Mouse (Mus musculus) thymus, postnatal 4 days (tissue): ENCODE results near the gene Ntmt1.
A peak's percentile ranks its signal among the peaks of the same experiment; 100 is the strongest.

Experiments used
- DNase-seq: peaks from one replicate; pipeline ENCODE4 v3.0.0; 2021

Gene Ntmt1

GRCm38 (mm10) chr2:30826825-30827748 lies 19.5 kb downstream of the Ntmt1 start:
- DNase-seq: peak; percentile 72

DNA sequence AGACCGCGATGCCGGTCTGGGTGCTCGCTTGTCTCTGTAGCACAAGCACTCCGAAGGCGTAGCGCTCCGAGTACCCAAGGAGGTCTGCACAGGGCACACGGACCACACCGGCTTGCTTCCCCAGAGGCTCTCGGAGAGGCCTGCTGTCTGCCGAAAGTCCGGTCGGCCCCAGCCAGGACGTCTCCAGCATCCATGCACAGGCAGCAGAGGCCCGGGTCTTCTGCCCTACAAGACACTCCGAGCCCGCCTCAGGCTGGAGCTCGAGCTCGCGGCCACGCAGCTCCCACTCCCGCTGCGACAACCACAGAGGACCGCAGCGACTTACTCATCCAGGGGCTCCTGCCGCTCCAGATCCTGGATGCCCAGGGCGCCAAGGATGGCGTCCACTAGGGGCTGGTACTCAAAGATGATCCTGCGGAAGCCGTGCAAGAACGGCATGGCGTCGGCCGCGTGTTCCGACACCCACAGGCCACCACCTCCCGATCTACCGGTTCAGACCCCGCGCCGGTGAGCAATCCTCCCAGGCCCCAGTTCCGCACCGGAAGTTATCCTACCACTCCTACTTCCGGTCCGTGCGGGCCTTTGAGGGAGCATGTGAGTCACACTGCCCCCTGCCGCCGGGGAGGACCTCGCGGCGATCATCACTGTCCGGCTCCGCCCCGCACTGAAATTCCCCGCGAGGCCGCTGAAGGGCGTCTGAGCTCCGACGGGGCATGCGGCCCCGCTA lies 20.3 kb downstream of the Ntmt1 start:
- peak; percentile 98 for DNase-seq

- DNase-seq: peak; percentile 77
Measured at GRCm38 (mm10) chr2:30829315-30829714, 21.7 kb downstream of the Ntmt1 start.

DNA sequence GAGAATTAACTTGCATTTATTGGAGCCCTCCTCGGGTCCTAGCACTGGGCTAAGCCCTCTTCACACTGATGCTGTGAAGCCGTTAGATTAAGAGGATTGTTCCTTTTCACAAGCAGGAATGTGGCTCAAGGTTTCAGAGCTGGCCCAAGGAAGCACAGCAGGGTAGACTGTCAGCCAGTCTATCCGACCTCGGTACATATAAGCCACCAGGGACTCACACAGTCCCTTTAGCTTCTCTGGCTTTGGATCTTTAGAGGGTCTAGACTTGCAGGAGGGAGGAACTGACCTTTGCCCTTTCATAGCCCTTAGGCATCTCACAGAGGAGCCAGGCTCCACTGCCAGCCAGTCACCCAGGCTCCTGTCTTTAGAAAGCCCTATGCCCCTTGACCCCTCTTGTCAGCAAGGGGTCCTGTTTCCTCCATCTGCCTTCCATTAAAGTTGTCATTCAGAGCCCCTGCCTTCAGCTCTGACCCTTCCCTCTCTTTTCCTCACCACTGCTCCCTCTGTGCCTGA lies 22.7 kb downstream of the Ntmt1 start, which contains the start of gene Asb6:
Gene Asb6 (minus strand): TSS at position 51 of the 513 bp plus-strand sequence.
- DNase-seq: no peak

GRCm38 (mm10) chr2:30833644-30834043 lies 26.0 kb downstream of the Ntmt1 start:
- DNase-seq: no peak

DNA sequence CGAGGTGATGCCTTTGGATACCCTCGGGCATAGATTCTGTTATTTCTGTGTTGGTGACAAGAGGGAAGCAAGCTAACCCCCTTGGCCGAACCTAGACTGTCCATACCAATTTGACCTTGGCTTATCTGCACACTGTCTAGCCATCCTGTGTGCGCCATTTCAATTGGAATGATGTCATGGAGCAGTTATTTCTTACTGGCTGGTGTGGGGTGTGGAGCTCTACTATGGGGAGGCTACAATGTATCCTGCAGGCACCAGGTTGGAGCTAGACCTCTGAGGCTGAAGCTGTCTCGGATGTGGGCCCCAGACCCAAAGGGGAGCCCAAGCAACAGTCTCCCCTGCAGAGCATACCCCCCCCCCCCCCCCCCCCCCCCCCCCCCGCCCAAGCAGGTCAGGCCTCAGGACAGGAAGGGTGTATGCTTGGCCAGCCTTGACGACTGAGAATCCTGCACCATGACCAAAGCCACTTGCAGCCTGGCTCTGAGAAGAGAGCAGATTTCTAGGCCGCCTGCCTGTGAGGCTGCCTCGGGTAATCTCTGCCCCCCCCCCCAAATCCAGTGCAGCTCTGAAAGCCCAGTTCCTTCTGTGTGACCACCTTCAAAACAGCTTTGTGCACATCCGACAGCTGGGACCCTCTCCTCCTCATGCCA lies 26.9 kb downstream of the Ntmt1 start, which contains the start of gene Prrx2:
Gene Prrx2 (plus strand): TSS at position 600 of the 650 bp plus-strand sequence.
- no peak for DNase-seq

GRCm38 (mm10) chr2:30836238-30836990 lies 28.8 kb downstream of the Ntmt1 start:
- DNase-seq: no peak

DNA sequence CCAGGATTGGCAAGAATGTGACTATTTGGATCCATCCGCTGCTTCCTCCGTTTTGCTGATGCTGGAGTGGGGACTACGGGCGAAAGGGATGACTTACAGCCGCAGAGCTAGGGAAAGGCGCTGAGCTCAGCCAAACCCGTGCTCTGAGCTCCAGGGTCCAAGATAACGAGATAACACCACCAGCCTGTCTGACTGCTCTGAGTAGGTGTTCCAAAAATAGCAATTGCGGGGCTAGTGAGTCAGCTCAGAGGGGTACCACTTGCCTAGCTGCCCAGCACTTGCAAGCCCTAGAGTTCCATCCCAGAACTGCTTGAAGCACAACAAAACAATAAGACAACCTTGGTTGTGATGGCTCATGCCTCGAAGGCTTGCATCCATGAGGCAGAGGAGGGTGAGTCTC lies 35.0 kb downstream of the Ntmt1 start:
- DNase-seq: no peak

- no peak for DNase-seq
Measured at GRCm38 (mm10) chr2:30845152-30846070, 37.8 kb downstream of the Ntmt1 start.

GRCm38 (mm10) chr2:30846236-30846635 lies 38.6 kb downstream of the Ntmt1 start:
- no peak for DNase-seq

- no peak for DNase-seq
Measured at GRCm38 (mm10) chr2:30846723-30847122, 39.1 kb downstream of the Ntmt1 start.

- no peak for DNase-seq
Measured at GRCm38 (mm10) chr2:30848184-30848583, 40.6 kb downstream of the Ntmt1 start.

- DNase-seq: no peak
Measured at GRCm38 (mm10) chr2:30850581-30850980, 43.0 kb downstream of the Ntmt1 start.

DNA sequence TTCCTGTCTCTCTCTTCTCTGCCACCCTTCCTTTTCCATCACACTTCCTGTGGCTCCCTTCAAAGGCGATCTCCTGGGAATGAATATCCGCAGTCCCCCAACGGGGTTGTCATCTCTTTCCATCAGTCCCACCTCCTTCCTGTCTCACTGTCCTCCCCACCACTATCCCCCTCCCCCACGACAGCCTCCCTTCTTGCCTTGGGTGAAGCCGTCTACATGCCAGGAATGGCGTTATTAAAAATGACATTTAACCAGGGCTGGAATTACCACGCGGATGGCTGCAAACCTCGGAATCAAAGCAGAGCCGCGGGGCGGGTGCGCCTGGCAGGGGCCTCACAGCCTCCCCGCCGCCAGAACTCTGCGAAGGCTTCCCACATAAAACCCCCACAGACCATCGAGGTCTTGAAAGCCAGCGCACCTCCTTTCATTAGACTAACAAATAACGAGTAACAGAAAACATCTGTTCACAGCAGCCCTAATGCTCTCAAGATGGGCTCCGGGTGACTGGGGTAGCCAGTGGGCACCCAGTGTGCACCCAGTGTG lies 45.2 kb downstream of the Ntmt1 start:
- no peak for DNase-seq

DNA sequence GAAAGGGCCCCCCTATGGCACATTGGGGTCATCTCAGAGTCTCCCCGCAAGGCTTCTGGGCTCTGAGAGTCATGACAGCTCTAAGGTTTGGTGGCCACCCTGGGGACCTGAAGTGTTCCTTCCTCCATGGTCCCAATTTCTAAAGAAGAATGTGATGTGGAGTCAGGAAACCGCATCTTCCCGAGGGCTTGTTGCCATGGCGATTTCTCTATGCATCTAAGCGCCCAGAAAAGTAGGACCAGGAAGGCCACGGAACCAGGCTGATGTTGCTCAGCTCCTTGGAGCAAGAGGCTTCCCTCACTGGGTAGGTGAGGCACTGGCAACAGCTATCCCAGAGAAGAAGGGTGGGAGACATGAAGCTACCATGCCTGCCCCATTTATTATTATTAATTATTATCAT lies 49.5 kb downstream of the Ntmt1 start:
- no peak for DNase-seq

DNA sequence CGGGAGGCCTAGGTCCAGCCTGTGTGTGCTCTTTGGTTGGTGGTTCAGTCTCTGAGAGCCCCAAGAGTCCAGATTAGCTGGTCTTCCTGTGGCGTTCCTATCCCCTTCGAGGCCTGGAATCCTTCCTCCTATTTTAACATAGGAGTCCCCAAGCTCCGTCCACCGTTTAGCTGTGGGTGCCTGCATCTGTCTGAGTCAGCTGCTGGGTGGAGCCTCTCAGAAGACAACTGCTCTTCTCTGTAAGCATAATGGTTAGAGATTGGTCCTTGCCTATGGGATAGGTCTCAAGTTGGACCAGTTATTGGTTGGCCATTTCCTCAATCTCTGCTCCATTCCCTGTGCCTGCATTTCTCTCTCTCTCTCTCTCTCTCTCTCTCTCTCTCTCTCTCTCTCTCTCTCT lies 52.2 kb downstream of the Ntmt1 start:
- no peak for DNase-seq

GRCm38 (mm10) chr2:30862081-30862480 lies 54.5 kb downstream of the Ntmt1 start:
- no peak for DNase-seq

- no peak for DNase-seq
Measured at GRCm38 (mm10) chr2:30863574-30863973, 55.9 kb downstream of the Ntmt1 start.

GRCm38 (mm10) chr2:30864968-30865381 lies 57.3 kb downstream of the Ntmt1 start:
- DNase-seq: no peak

DNA sequence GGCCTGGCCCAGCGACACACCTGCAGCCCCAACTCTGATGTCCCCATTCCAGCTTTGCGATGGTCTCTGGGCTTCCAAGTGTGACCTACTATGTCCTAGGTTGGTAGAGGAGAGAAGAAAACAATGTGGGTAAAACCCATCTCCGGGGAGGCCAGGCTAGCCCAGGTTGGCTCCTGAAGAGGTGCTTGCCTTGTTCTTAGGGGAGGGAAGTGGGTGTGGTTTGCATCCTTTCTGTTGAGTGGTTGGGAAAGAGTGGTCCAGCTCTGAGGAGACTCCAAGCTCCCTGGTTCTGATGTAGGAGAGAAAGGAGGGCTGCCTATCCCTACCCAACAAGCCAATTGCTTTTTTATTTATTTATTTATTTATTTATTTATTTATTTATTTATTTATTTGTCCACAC lies 57.8 kb downstream of the Ntmt1 start:
- no peak for DNase-seq

DNA sequence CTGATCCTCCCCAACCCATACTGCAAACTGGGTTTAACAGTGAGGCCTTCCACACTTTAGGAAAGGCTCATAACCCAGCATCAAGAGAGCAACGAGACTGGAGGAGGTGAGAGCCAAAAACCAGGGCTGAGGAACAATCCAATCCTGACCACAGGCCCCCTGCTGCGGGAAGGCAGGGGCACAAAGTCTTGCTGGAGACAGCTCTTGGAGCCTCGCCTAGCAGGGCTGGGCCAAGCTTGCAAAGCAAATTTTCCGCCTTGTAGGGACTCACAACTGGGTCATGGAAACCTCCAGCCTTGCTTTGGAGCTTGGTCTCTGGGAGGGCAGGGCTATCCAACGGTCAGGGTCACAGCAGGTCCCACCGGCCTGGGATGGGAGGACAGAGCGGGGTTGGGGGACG lies 63.2 kb downstream of the Ntmt1 start:
- DNase-seq: no peak
